Mouse (Mus musculus) MEL (cell line): ENCODE data around the gene Lime1. TPM values are rescaled to one million over a fixed set of nuclear protein-coding genes. Genes with fewer than 3 reads are reported as not detected.

Source experiments
- DNase-seq: peaks from one replicate; pipeline ENCODE4 v3.0.0; 2011; ENCODE audit warnings: low read depth, low spot score
- H3K27ac ChIP-seq: 2 replicates; pipeline ENCODE4 v1.5.1; 2012; ENCODE audit warnings: low read depth, mild to moderate bottlenecking, control low read depth, low read length, moderate library complexity; ENCODE audit not compliant: control insufficient read depth
- H3K27me3 ChIP-seq, 2 experiments: fragments of 150-350 bp in 1 of 2; sonication (generic) in 1 of 2; 2 replicates each; pipeline ENCODE4 v1.6.1; 2012; ENCODE audit warnings: low read length in 2 of 2, mild to moderate bottlenecking in 2 of 2, improper control_type of control experiment in 1 of 2, moderate library complexity in 1 of 2; ENCODE audit not compliant: insufficient read depth in 2 of 2, control insufficient read depth in 1 of 2
- H3K36me3 ChIP-seq, 2 experiments: 2 replicates each; pipeline ENCODE4 v1.6.1; 2012 to 2014; ENCODE audit warnings: low read length in 2 of 2, improper control_type of control experiment in 1 of 2, inconsistent platforms in 1 of 2, mild to moderate bottlenecking in 1 of 2; ENCODE audit not compliant: insufficient read depth in 2 of 2, control insufficient read depth in 1 of 2
- H3K4me1 ChIP-seq, 2 experiments: fragments of 150-350 bp in 1 of 2; sonication (generic) in 1 of 2; 2 replicates each; pipeline ENCODE4 v1.6.1; 2012; ENCODE audit warnings: low read length in 2 of 2, improper control_type of control experiment in 1 of 2, mild to moderate bottlenecking in 1 of 2; ENCODE audit not compliant: insufficient read depth in 2 of 2, control insufficient read depth in 1 of 2
- H3K4me3 ChIP-seq, 2 experiments: fragments of 150-350 bp in 1 of 2; sonication (generic) in 1 of 2; 2 replicates each; pipeline ENCODE4 v1.5.1; 2012; ENCODE audit warnings: low read depth in 2 of 2, low read length in 2 of 2, mild to moderate bottlenecking in 2 of 2, moderate library complexity in 2 of 2, control low read depth in 1 of 2, improper control_type of control experiment in 1 of 2; ENCODE audit not compliant: control insufficient read depth in 1 of 2, insufficient read depth in 1 of 2
- H3K79me2 ChIP-seq: 2 replicates; pipeline ENCODE4 v1.6.1; 2012; ENCODE audit warnings: mild to moderate bottlenecking, low read length, moderate library complexity; ENCODE audit not compliant: control insufficient read depth, poor library complexity, insufficient read depth
- H3K9ac ChIP-seq: 2 replicates; pipeline ENCODE4 v1.6.1; 2012; ENCODE audit warnings: low read depth, mild to moderate bottlenecking, control low read depth, low read length, moderate library complexity; ENCODE audit not compliant: control insufficient read depth, poor library complexity, severe bottlenecking
- H3K9me3 ChIP-seq: fragments of 150-350 bp; sonication (generic); replicated peaks from 2 replicates; pipeline ENCODE4 v1.6.1; 2012; ENCODE audit warnings: mild to moderate bottlenecking, low read length, improper control_type of control experiment, moderate library complexity; ENCODE audit not compliant: insufficient read depth
- CHD2 ChIP-seq: IDR thresholded peaks from 2 replicates; pipeline ENCODE4 v1.6.1; 2011; ENCODE audit warnings: low read length, improper control_type of control experiment
- ELF1 ChIP-seq: IDR thresholded peaks from 2 replicates; pipeline ENCODE4 v1.6.1; 2014; ENCODE audit warnings: low read depth, mild to moderate bottlenecking, inconsistent platforms, low read length, improper control_type of control experiment, moderate library complexity
- GATA1 ChIP-seq: IDR thresholded peaks from 2 replicates; pipeline ENCODE4 v1.6.1; 2011; ENCODE audit warnings: low read depth, low read length, improper control_type of control experiment
- MAX ChIP-seq: IDR thresholded peaks from 2 replicates; pipeline ENCODE4 v1.6.1; 2011; ENCODE audit warnings: low read length, improper control_type of control experiment
- MEF2A ChIP-seq: IDR thresholded peaks from 2 replicates; pipeline ENCODE4 v1.6.1; 2014; ENCODE audit warnings: low read depth, mild to moderate bottlenecking, inconsistent platforms, low read length, improper control_type of control experiment; ENCODE audit not compliant: poor library complexity, insufficient replicate concordance, severe bottlenecking; ENCODE audit errors: extremely low read depth
- MXI1 ChIP-seq: IDR thresholded peaks from 2 replicates; pipeline ENCODE4 v1.6.1; 2011; ENCODE audit warnings: mild to moderate bottlenecking, low read depth, low read length, improper control_type of control experiment
- MYB ChIP-seq: IDR thresholded peaks from 2 replicates; pipeline ENCODE4 v1.6.1; 2011; ENCODE audit warnings: mild to moderate bottlenecking, low read depth, low read length, improper control_type of control experiment
- NELFE ChIP-seq: IDR thresholded peaks from 2 replicates; pipeline ENCODE4 v1.6.1; 2011; ENCODE audit warnings: low read depth, low read length, improper control_type of control experiment
- NRF1 ChIP-seq: IDR thresholded peaks from 2 replicates; pipeline ENCODE4 v1.6.1; 2014; ENCODE audit warnings: low read depth, mild to moderate bottlenecking, inconsistent platforms, low read length, improper control_type of control experiment, moderate library complexity; ENCODE audit not compliant: poor library complexity, insufficient read depth, severe bottlenecking
- POLR2A ChIP-seq, 2 experiments: IDR thresholded peaks; 2 replicates each; pipeline ENCODE4 v1.6.1; 2011 to 2012; ENCODE audit warnings: low read length in 2 of 2, mild to moderate bottlenecking in 2 of 2, control low read depth in 1 of 2, improper control_type of control experiment in 1 of 2, low read depth in 1 of 2, moderate library complexity in 1 of 2; ENCODE audit not compliant: control insufficient read depth in 1 of 2, insufficient read depth in 1 of 2, poor library complexity in 1 of 2
- POLR2AphosphoS2 ChIP-seq: IDR thresholded peaks from 2 replicates; pipeline ENCODE4 v1.6.1; 2011; ENCODE audit warnings: low read length, improper control_type of control experiment
- RAD21 ChIP-seq: IDR thresholded peaks from 2 replicates; pipeline ENCODE4 v1.6.1; 2011; ENCODE audit warnings: mild to moderate bottlenecking, low read depth, low read length, improper control_type of control experiment
- RCOR1 ChIP-seq: IDR thresholded peaks from 2 replicates; pipeline ENCODE4 v1.6.1; 2012; ENCODE audit warnings: low read depth, mild to moderate bottlenecking, inconsistent platforms, low read length, improper control_type of control experiment
- TAL1 ChIP-seq: IDR thresholded peaks from 2 replicates; pipeline ENCODE4 v1.6.1; 2012; ENCODE audit warnings: mild to moderate bottlenecking, inconsistent platforms, low read length, moderate library complexity, mixed read lengths
- TCF12 ChIP-seq: IDR thresholded peaks from 2 replicates; pipeline ENCODE4 v1.6.1; 2014; ENCODE audit warnings: low read depth, mild to moderate bottlenecking, inconsistent platforms, low read length, improper control_type of control experiment, moderate library complexity
- UBTF ChIP-seq: IDR thresholded peaks from 2 replicates; pipeline ENCODE4 v1.6.1; 2012; ENCODE audit warnings: low read depth, mild to moderate bottlenecking, inconsistent platforms, low read length, improper control_type of control experiment, moderate library complexity, borderline replicate concordance; ENCODE audit not compliant: insufficient read depth
- ZMIZ1 ChIP-seq: IDR thresholded peaks from 2 replicates; pipeline ENCODE4 v1.6.1; 2012; ENCODE audit warnings: low read depth, mild to moderate bottlenecking, inconsistent platforms, low read length, improper control_type of control experiment, moderate library complexity
- polyA plus RNA-seq, 2 experiments: library from polyadenylated mRNA; stranded (reverse) in 1 of 2; unstranded in 1 of 2; fragments of >175 nt in 1 of 2; fragments of >200 nt in 1 of 2; gene quantifications; 2 replicates each; pipeline versions ENCODE4 v1.2.1 to v1.2.4; 2012; ENCODE audit warnings: low replicate concordance in 2 of 2, low read depth in 1 of 2; ENCODE audit not compliant: insufficient read length in 2 of 2, insufficient read depth in 1 of 2, missing spikeins in 1 of 2
- total RNA-seq: library from RNA; depleted of rRNA; stranded (reverse); fragments of 300-350 nt; gene quantifications from 2 replicates; pipeline ENCODE4 v1.2.3, GENCODE M21; 2012

The Lime1 gene
- total and polyA plus RNA-seq, 3 experiments = 18.7 to 27.4 TPM; not detected in 1

DNA sequence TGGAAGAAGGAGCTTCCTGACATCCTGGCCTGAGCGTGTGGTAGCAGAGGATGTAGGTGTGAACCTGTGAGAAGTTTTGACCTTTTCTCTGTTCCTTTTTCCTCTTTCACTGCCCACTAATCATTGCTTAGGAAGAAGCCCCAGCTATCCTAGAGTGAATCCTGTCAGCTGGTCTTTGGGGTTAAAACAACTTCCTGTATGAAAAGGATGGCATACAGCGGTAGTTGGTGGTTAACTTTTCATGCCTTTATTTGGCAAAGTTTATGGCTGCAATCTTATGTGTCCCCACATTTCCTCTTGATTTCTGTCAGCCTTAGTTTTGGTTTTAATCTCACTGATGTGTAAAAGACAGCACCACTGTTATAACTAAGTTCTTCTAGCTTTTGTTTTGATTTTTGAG is 2.6 kb upstream of the Lime1 start:
- Histone ChIP-seq H3K27me3 (no peaks in the 10 kb centered on the region), H3K9me3 (no peaks in the 10 kb centered on the region), H3K79me2 (peaks cover 24% of the 10 kb centered on the region), H3K4me3 (no peak overlapping the region), H3K36me3 (peaks cover 8 to 10% of the 10 kb centered on the region in 2 experiments), H3K4me1 (peaks cover 2 to 3% of the 10 kb centered on the region in 2 experiments; a peak in 3 of 4 replicates), H3K27ac (no peak overlapping the region), H3K9ac (no peak overlapping the region)
- DNase-seq = no peak
- TF ChIP-seq ELF1 = no peak
- TF ChIP-seq ZMIZ1 = no peak
- no peak for TF ChIP-seq RCOR1
- no peak for TF ChIP-seq NELFE

DNA sequence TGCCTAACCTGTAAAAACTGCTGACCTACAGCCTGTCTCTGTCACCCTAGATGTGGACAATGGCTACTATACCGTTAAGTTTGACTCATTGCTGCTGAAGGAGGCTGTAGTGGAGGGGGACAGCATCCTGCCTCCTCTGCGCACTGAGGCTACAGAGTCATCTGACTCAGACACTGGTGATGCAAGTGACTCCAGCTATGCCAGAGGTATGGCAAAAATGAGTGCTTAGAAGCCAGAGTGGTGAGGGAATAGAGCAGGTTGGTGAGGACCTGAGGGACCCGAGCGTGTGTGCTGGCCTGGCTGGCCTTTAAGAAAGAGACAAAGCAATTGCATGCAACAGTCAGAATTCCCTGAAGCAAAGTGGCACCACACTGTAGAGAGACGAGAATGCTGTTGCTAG is 1.2 kb upstream of the Lime1 start:
- no peaks in the 10 kb centered on the region for H3K27me3 ChIP-seq
- no peak overlapping the region for H3K27ac ChIP-seq
- H3K36me3 ChIP-seq = peaks cover 6 to 11% of the 10 kb centered on the region in 2 experiments
- H3K79me2 ChIP-seq = peaks cover 16% of the 10 kb centered on the region
- peaks cover 0 to 3% of the 10 kb centered on the region in 2 experiments; a peak in 1 of 4 replicates for H3K4me1 ChIP-seq
- H3K9ac ChIP-seq = no peak overlapping the region
- DNase-seq = no peak
- H3K9me3 ChIP-seq = no peaks in the 10 kb centered on the region
- TF ChIP-seq UBTF (no peak), NRF1 (no peak), POLR2AphosphoS2 (no peak), POLR2A (IDR thresholded peaks at IDR 0.05; ENCODE audit: control insufficient read depth in 1 of 2, insufficient read depth in 1 of 2, low read depth in 1 of 2, low read length in 2 of 2, poor library complexity in 1 of 2) (no peak), MAX (no peak), MXI1 (no peak), NELFE (no peak), TCF12 (no peak), CHD2 (no peak), TAL1 (no peak), RAD21 (no peak), MEF2A (no peak), GATA1 (no peak)
- H3K4me3 ChIP-seq = no peak overlapping the region

DNA sequence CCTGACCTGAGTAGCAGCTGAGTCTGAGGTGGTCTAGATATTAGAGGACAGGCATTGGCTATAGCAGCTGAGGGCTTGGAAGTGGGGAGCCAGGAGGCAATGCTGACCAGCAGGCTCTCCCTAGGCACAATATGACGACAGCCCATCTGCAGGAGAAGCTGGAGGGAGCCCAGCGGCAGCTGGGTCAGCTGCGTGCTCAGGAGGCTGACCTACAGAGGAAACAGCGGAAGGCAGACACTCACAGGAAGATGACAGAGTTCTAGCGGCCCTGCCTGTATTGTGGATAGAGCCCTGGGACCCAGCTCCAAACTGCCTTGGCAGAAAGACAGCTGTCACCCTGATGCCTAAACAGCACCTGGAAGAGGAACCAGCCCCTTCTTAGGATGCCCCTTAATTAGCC is 373 bp downstream of the Lime1 start:
- H3K4me1 ChIP-seq = no peaks in the 10 kb centered on the region
- peaks cover 9% of the 10 kb centered on the region for H3K79me2 ChIP-seq
- no peak overlapping the region for H3K4me3 ChIP-seq
- peaks cover 2 to 9% of the 10 kb centered on the region in 2 experiments; a peak in 3 of 4 replicates for H3K36me3 ChIP-seq
- no peak overlapping the region for H3K27ac ChIP-seq
- no peak for DNase-seq
- no peaks in the 10 kb centered on the region for H3K9me3 ChIP-seq
- no peak overlapping the region for H3K9ac ChIP-seq
- TF ChIP-seq UBTF = no peak
- no peak for TF ChIP-seq MYB
- TF ChIP-seq, all 39 proteins: peak for 0
- H3K27me3 ChIP-seq = no peaks in the 10 kb centered on the region
